Mouse (Mus musculus): ENCODE measurements around the gene Alg14.

Gene Alg14

DNA sequence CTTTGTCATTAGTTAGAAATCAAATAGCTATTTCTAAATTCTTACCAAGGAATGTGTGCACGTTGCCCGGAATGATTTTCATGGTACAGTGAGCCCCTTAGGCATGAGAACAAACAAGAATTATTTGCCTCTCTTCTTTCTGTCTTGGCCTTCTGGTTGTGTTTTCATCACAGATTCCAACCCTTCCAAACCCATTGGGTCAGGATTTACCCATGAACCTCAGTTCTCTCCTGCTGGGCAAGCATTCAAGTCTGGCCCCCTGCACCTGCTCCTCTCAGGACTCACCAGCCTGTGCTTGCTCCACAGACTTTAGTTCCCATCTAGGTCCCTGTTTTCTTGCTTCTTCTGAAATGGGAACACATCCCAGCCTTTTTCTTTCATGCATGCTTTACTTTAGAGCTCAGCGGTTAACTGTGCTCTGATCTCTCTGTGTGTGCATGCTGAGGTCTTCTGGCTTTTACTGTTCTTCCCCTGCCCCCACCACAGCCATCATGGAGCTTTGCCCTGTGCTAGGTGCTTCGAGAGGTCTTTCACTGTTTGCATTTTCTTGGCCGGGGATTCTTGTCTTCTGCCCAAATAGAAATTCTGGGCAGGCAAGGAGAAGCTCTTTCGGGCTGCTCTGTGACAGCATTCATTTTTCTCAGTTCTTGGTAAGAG lies 44.8 kb downstream of the Alg14 start:
- no peak for DNase-seq (ENCODE audit: low read depth, low spot score)

- DNase-seq (ENCODE audit: low read depth, low spot score), result no peak
Observed at GRCm38 (mm10) chr3:121338687-121339086, 47.1 kb downstream of the Alg14 start.

DNA sequence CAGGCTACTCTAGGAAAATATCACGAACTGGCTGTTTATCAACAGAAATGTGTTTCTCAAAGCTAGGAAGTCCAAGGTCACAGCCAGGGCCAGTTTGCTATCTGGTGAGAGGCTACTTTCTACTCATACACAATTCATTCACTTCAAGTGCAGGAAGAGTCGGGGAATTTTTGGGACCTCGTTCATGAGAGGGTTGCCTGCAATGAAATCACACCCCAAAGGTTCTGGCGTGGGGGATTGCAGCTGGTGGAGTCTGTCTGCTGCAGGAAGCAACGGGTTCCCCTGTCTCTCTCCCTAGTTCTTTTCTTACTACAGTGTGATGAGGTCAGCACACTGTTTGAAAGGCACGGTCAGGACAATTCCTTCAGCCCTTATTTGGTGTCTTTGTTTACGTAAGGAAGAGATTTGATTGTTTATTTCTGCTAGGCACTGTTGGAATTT lies 48.8 kb downstream of the Alg14 start:
- peak; percentile 39 for DNase-seq (ENCODE audit: low read depth, low spot score)

- DNase-seq (ENCODE audit: low read depth, low spot score), result no peak
Observed at GRCm38 (mm10) chr3:121343224-121343623, 51.7 kb downstream of the Alg14 start.

DNA sequence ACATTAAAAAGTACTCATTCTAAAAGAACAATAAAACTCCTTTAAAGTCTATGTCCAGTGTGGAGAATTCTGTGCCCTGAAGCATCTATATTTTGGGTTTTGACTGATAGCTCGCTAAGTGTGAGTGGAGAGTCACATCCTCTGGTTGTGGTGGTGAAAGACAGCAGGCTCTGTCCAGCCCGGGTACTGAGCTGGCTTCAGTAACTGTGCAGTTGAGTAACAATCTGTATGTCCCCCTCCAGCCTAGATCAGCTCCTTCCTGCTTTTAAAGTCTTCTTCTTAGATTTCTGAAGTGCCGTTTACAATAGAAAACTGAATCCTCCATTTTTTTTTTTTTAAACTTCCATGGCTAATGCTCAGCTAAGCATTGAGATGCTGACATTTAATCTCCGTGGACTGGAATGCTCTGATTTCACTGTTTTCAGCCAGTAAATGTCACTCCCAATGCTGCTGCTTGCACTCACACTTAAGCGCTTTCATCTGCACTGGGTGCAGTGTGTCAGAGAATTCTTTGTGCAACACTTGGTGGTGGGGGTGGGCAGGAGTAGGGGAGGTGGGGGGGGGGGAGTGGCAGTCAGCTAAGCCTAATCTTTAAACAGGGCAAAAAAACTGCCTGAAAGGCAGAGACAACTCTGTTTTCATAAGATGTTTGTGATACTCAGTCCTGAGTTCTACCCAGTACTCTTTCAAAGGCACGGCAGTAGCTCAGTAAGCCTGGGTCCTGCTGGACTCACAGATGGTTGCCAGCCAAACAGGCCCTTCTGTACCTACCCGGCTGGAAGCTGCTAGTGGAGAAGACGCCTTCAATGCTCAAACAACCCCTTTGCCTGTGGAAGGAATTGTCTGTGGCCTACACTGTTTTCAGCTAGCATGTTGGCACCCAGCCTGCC lies 52.7 kb downstream of the Alg14 start:
- DNase-seq (ENCODE audit: low read depth, low spot score), result no peak

- DNase-seq (ENCODE audit: low read depth, low spot score), result no peak
Observed at GRCm38 (mm10) chr3:121344951-121345642, 53.5 kb downstream of the Alg14 start.

- no peak for DNase-seq (ENCODE audit: low read depth, low spot score)
Observed at GRCm38 (mm10) chr3:121345643-121346000, 54.0 kb downstream of the Alg14 start.

DNA sequence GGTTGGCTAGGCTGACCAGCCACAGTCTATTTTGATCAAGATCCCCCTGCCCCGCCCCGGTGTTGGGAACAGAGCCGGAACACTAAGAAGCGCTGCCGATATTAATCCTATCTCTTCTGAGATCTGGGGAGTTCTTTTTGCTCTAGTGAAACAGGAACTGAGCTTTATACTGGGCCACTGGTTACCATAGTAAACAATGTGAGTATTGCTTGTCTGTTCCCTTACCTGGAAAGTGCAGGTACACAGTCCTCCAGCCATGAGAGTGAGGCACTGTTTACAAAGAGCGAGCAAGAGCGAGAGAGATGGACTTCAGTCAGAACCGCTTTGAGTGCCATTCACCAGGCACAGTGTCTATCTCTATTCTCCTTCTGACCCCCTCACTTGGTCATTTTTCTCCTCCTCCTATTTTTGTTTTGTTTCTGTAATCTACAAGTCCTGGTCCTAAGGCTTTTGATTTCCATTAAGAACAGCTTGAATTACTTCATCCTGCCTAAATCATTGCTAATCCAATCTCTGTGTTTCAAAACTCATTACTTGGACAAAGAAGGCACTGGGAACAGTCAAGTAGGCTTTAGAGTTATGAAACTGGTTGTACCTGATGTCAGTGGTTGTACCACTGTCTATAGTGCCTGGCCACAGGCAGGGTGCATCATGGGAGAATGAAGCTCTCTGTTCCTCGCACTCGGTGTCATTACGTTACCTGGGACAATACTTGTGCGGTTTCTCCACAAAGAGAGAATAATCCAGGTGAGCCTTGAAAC lies 55.1 kb downstream of the Alg14 start:
- no peak for DNase-seq (ENCODE audit: low read depth, low spot score)

- no peak for DNase-seq (ENCODE audit: low read depth, low spot score)
Observed at GRCm38 (mm10) chr3:121348792-121349191, 57.2 kb downstream of the Alg14 start.

- DNase-seq (ENCODE audit: low read depth, low spot score), result no peak
Observed at GRCm38 (mm10) chr3:121349334-121350169, 58.0 kb downstream of the Alg14 start.

- DNase-seq (ENCODE audit: low read depth, low spot score), result no peak
Observed at GRCm38 (mm10) chr3:121351257-121351656, 59.7 kb downstream of the Alg14 start.

GRCm38 (mm10) chr3:121354281-121354680 lies 62.7 kb downstream of the Alg14 start:
- no peak for DNase-seq (ENCODE audit: low read depth, low spot score)

DNA sequence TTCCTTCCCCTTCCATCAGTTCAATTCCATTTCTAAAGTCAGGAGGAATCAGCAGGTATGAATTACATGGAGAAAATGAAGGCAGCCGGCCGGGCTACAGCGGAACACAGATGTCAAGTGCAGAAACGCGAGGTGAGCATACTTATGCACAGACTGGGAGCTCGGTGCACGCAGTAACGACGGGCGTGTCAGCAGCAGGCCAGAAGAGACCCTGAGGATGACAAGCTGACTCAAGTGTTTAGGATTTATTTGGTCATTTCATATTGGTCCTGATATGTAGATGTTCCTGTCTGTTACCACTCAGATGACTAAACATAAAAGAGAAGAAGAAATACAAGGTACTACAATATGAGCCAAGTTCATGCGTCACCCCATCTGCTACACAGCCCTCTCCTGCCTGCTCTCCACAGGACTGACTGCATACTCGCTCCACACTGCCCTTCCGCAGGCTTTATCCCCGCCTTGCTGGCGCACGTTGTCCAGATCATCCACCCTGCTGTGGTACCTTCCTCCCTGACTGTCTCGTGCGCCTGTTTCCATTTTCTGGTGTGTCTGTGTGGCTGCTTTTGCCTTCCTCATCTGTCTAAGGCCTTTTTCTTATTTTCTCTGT lies 63.4 kb downstream of the Alg14 start:
- no peak for DNase-seq (ENCODE audit: low read depth, low spot score)

GRCm38 (mm10) chr3:121355569-121355968 lies 64.0 kb downstream of the Alg14 start:
- no peak for DNase-seq (ENCODE audit: low read depth, low spot score)

- no peak for DNase-seq (ENCODE audit: low read depth, low spot score)
Observed at GRCm38 (mm10) chr3:121356111-121356510, 64.5 kb downstream of the Alg14 start.

- no peak for DNase-seq (ENCODE audit: low read depth, low spot score)
Observed at GRCm38 (mm10) chr3:121357030-121357429, 65.5 kb downstream of the Alg14 start.

DNA sequence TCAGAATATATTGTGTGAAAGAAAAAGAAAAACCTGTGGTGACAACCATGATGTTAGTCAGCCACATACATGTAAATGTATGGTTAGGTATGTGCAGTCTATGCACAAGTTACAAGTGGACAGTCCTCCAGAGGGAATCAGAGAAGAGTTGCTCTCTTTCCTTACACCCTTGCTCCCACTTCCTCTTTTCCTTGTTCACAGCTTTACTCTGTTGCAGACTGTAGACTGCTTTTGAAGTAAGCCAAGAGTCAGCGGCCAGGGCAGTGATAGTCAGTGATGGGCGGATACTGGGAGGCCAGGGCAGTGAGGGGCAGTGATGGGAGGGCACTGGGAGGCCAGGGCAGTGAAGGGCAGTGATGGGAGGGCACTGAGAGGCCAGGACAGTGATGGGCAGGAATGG lies 66.7 kb downstream of the Alg14 start:
- no peak for DNase-seq (ENCODE audit: low read depth, low spot score)

GRCm38 (mm10) chr3:121358850-121359249 lies 67.3 kb downstream of the Alg14 start:
- DNase-seq (ENCODE audit: low read depth, low spot score), result no peak

- no peak for DNase-seq (ENCODE audit: low read depth, low spot score)
Observed at GRCm38 (mm10) chr3:121359272-121359671, 67.7 kb downstream of the Alg14 start.

GRCm38 (mm10) chr3:121362002-121362401 lies 70.4 kb downstream of the Alg14 start:
- DNase-seq (ENCODE audit: low read depth, low spot score), result no peak

All from 3T3-L1 (cell line).